Mouse (Mus musculus) forebrain, postnatal 0 days (tissue): ENCODE measurements at regions not wholly inside any gene's neighbourhood (a gene's known extent, or its start where the extent isn't known, plus 50 kb on each side); places are given as distances from the start of the nearest gene placed in this dataset.

Source experiments
- ATAC-seq: fragments of 200-750 bp; cut with Nextera tagmentation; 2 replicates; pipeline ENCODE4 v1.8.0; 2017; ENCODE audit warnings: mild to moderate bottlenecking, moderate library complexity
- DNase-seq: peaks from one replicate; pipeline ENCODE4 v3.0.0-alpha.2; 2015
- H3K27ac ChIP-seq: fragments of 300-500 bp; sonication (generic); 2 replicates; pipeline ENCODE4 v1.5.1; 2014; ENCODE audit warnings: low read depth, mild to moderate bottlenecking, antibody characterized with exemption, low read length, moderate library complexity, mixed read lengths
- H3K27me3 ChIP-seq: fragments of 300-500 bp; sonication (generic); 2 replicates; pipeline ENCODE4 v1.6.1; 2014; ENCODE audit warnings: mild to moderate bottlenecking, low read length, mixed read lengths; ENCODE audit not compliant: insufficient read depth
- H3K36me3 ChIP-seq: fragments of 300-500 bp; sonication (generic); 2 replicates; pipeline ENCODE4 v1.6.1; 2014; ENCODE audit warnings: mild to moderate bottlenecking, moderate library complexity; ENCODE audit not compliant: insufficient read depth
- H3K4me1 ChIP-seq: fragments of 300-500 bp; sonication (generic); 2 replicates; pipeline ENCODE4 v1.6.1; 2014; ENCODE audit warnings: antibody characterized with exemption; ENCODE audit not compliant: insufficient read depth
- H3K4me2 ChIP-seq: fragments of 300-500 bp; sonication (generic); 2 replicates; pipeline ENCODE4 v1.6.1; 2014; ENCODE audit warnings: low read depth, mild to moderate bottlenecking, moderate library complexity
- H3K4me3 ChIP-seq: fragments of 300-500 bp; sonication (generic); 2 replicates; pipeline ENCODE4 v1.5.1; 2014; ENCODE audit warnings: low read depth, low read length, mixed read lengths
- H3K9ac ChIP-seq: fragments of 300-500 bp; sonication (generic); 2 replicates; pipeline ENCODE4 v1.6.1; 2014; ENCODE audit warnings: mild to moderate bottlenecking
- H3K9me3 ChIP-seq: fragments of 300-500 bp; sonication (generic); 2 replicates; pipeline ENCODE4 v1.6.1; 2016; ENCODE audit warnings: low read length
- CTCF ChIP-seq: sonication (generic); IDR thresholded peaks from 2 replicates; pipeline ENCODE4 v1.5.1; 2016; ENCODE audit warnings: antibody characterized with exemption, control low read depth, low read depth
- WGBS: fragments of 180-500 bp; shearing (Covaris S2); extraction: QIAGEN DNeasy Blood & Tissue Kit; methylation state at CpG from one replicate; pipeline ENCODE4 v1.1.7; 2014; 5-methylcytosine and 5-hydroxymethylcytosine counted together

GRCm38 (mm10) chr16:51939061-51939460 is 92.0 kb upstream of the Cblb start:
- 86% methylated on average over 5 of the region's 5 CpGs for WGBS
- no peak for TF ChIP-seq CTCF
- Histone ChIP-seq H3K4me1 (no peaks in the 10 kb centered on the region), H3K4me3 (no peak overlapping the region), H3K9me3 (no peaks in the 10 kb centered on the region), H3K9ac (no peak overlapping the region), H3K27ac (no peak overlapping the region), H3K4me2 (no peak overlapping the region), H3K36me3 (no peaks in the 10 kb centered on the region), H3K27me3 (no peaks in the 10 kb centered on the region)
- DNase-seq, result no peak
- ATAC-seq, result no peak

DNA sequence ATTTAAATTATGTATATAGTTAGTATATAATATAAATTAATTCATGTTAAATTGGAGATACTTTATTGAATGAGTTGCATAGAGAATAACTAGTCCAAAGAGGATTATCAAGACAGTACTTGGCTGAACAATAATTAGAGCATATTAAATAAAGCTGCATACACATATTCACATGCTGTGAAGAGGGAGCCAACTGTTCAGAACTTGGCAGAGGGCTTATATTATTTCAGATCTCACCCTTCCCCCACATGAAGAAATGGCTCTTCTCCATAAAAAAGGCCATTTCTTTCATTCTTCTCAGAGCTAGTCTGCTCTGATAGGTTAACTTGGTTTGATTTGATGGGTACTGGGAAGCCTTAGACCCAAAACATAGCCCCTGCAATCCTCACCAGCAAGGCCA is 90.5 kb upstream of the Cblb start:
- no peak overlapping the region for H3K9ac ChIP-seq
- no peak overlapping the region for H3K4me3 ChIP-seq
- H3K27me3 ChIP-seq, result no peaks in the 10 kb centered on the region
- no peak overlapping the region for H3K27ac ChIP-seq
- DNase-seq, result peak; percentile 29
- no peak for TF ChIP-seq CTCF
- H3K36me3 ChIP-seq, result no peaks in the 10 kb centered on the region
- H3K9me3 ChIP-seq, result no peaks in the 10 kb centered on the region
- H3K4me2 ChIP-seq, result no peak overlapping the region
- no peak for ATAC-seq
- no peaks in the 10 kb centered on the region for H3K4me1 ChIP-seq

GRCm38 (mm10) chr16:51942431-51943130 is 88.4 kb upstream of the Cblb start:
- Histone ChIP-seq H3K27ac (no peak overlapping the region), H3K4me1 (no peaks in the 10 kb centered on the region), H3K4me3 (no peak overlapping the region), H3K9me3 (no peaks in the 10 kb centered on the region), H3K36me3 (no peaks in the 10 kb centered on the region), H3K4me2 (no peak overlapping the region), H3K27me3 (no peaks in the 10 kb centered on the region), H3K9ac (no peak overlapping the region)
- DNase-seq (no peak), ATAC-seq (no peak)
- WGBS, result 90% methylated on average over 9 of the region's 9 CpGs
- no peak for TF ChIP-seq CTCF

- Histone ChIP-seq H3K4me3 (no peak overlapping the region), H3K9me3 (no peaks in the 10 kb centered on the region), H3K36me3 (no peaks in the 10 kb centered on the region), H3K9ac (no peak overlapping the region), H3K27ac (no peak overlapping the region), H3K4me2 (no peak overlapping the region), H3K27me3 (no peaks in the 10 kb centered on the region), H3K4me1 (0 out of 2 replicates have a peak, but pooled peaks cover 3% of the 10 kb centered on the region)
- peak; percentile 25; the same call in 1 of the 2 replicates for ATAC-seq
- peak; percentile 50 for DNase-seq
- no peak for TF ChIP-seq CTCF
- 68% methylated on average over 6 of the region's 6 CpGs for WGBS
Observed at GRCm38 (mm10) chr16:51967051-51967845, 63.8 kb upstream of the Cblb start.
